Mouse (Mus musculus): ENCODE measurements around the gene Svep1.

- TF ChIP-seq CTCF (IDR thresholded peaks at IDR 0.05; ENCODE audit: insufficient read depth, low read length) (peak; percentile 50), POLR2A (IDR thresholded peaks at IDR 0.05; ENCODE audit: borderline replicate concordance, extremely low read depth, low read depth, low read length) (no peak)
Observed at GRCm38 (mm10) chr4:58210557-58211090, 4.0 kb upstream of the Svep1 start.
